Mouse (Mus musculus) left cerebral cortex, postnatal 10 days (tissue): ENCODE measurements at regions not wholly inside any gene's neighbourhood (a gene's known extent, or its start where the extent isn't known, plus 50 kb on each side); places are given as distances from the start of the nearest gene placed in this dataset.

Experiments used
- DNase-seq, 2 experiments: peaks; one replicate each; pipeline ENCODE4 v3.0.0; 2021 to 2022; ENCODE audit warnings: low spot score in 2 of 2, mixed read lengths in 1 of 2; ENCODE audit errors: extremely low spot score in 1 of 2
- intact Hi-C: fragments of 180-260 bp; cut with DNase I; formaldehyde crosslinking; loops from one replicate; pipeline ENCODE4 v1.15.1; 2025

GRCm38 (mm10) chr3:72735011-72735410 is 232.7 kb downstream of the Sis start:
- no peak for DNase-seq
- intact Hi-C loops, result no loop called here

DNA sequence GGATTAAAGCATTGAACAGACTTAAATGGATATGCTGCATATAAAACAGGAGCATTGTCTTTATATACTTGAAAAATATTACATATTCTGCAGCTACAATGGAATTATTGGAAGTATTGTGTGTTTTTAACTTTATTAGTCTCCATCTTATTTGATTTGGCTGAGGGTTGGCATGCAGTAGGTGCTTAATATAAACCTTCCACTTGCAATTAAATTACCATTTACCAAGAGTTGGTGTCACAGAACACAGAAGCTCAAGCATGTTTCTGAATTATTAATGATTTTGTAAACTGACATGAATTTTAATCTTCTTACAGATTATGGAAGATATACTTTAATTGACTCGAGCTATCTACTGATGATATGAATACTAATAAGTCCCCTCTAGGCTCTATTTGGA is 240.3 kb downstream of the Sis start:
- intact Hi-C loops, result no loop called here
- DNase-seq, result no peak

GRCm38 (mm10) chr3:72713806-72714205 is 253.9 kb downstream of the Sis start:
- DNase-seq, result no peak
- intact Hi-C loops, result no loop called here

GRCm38 (mm10) chr3:72685937-72686336 is 281.7 kb downstream of the Sis start:
- no peak for DNase-seq
- intact Hi-C loops, result no loop called here

DNA sequence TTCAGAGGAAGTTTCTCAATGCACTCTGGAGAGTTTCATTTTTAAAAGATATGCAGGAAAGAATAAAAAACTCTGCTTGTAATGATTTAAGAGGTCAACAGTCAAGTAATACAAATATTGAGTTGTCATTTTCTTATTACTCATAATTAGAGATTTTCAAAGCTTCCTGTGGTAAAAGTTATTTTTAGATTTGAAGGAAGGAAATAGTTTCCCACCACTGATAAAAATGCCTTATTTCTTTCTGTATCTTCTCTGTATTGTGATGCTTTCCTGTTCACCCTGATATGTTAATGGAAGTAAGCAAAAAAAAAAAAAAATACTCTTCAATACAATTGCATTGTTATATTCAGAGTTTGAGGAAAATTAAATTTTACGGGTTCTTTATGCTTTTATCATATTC is 308.5 kb downstream of the Sis start:
- DNase-seq, result no peak
- intact Hi-C loops, result no loop called here

GRCm38 (mm10) chr3:72630069-72630468 is 337.6 kb downstream of the Sis start:
- DNase-seq, result no peak
- intact Hi-C loops, result no loop called here

GRCm38 (mm10) chr3:72620802-72621201 is 346.9 kb downstream of the Sis start:
- intact Hi-C loops, result no loop called here
- no peak for DNase-seq

GRCm38 (mm10) chr3:72619862-72620261 is 347.8 kb downstream of the Sis start:
- intact Hi-C loops, result no loop called here
- peak in 1 of 2 experiments; percentile 2 for DNase-seq

- intact Hi-C loops, result no loop called here
- no peak for DNase-seq
Measured at GRCm38 (mm10) chr3:72603718-72604359, 363.8 kb downstream of the Sis start.
